In genomic region chr17:47454675-47455074, GRCm38 (mm10) we compare ENCODE assay signal across 9 mouse cellular contexts. TPM values are rescaled to one million over a fixed set of nuclear protein-coding genes. Genes with fewer than 3 reads are reported as not detected.
DNase-seq lines count a peak whose midpoint lies in the region; ATAC-seq and TF ChIP-seq lines count a peak whose summit lies in the region.
"Had no signal": no experiment of that assay in that cellular context is flagged by ENCODE, and none has a peak within 500 bp of the region (broad histone marks: within the 10 kb centered on the region; RNA-seq: fewer than 3 reads in every experiment).

No protein-coding gene starts in this region.

- no peak overlapping the region for H3K4me3 ChIP-seq in kidney, adult 2 months (ENCODE audit: insufficient read depth, low read depth, low read length)
- peak overlapping the region; percentile 24 for H3K4me3 ChIP-seq in megakaryocyte, embryonic 14.5 days (replicated peaks)
- H3K4me3 ChIP-seq: gastrocnemius, adult 2 months had no signal

- DNase-seq in kidney, adult 2 months = peak; percentile 49
- no peak for DNase-seq in kidney, adult 8-10 months
- DNase-seq in A20 (ENCODE audit: low read depth, low spot score) = peak; percentile 79
- DNase-seq in T-cell, adult 2 months (ENCODE audit: low spot score) = no peak
- no peak for DNase-seq in retina, postnatal 1 day
- no peak for DNase-seq in left cerebral cortex, adult 11 months (ENCODE audit: low spot score)
- DNase-seq: gastrocnemius, adult 2 months had no signal

- TF ChIP-seq CTCF in kidney, adult 2 months (conservative IDR thresholded peaks at IDR 0.05; ENCODE audit: insufficient read depth, insufficient read length, low read depth, low read length) = no peak

- no peak for TF ChIP-seq POLR2A in kidney, adult 2 months (IDR thresholded peaks at IDR 0.05; ENCODE audit: low read depth, low read length)

- H3K27ac ChIP-seq in kidney, adult 2 months (ENCODE audit: insufficient read depth, low read depth, low read length) = no peak overlapping the region
- H3K27ac ChIP-seq: gastrocnemius, adult 2 months had no signal

- peak; percentile 56 for ATAC-seq in erythroid progenitor cell, adult 5-6 weeks (replicated peaks; ENCODE audit: low FRiP score, poor library complexity, severe bottlenecking)

- WGBS in kidney, adult 2 months = 29% methylated on average over 8 of the region's 8 CpGs

- H3K9me3 ChIP-seq in megakaryocyte, embryonic 14.5 days = no peaks in the 10 kb centered on the region

- H3K36me3 ChIP-seq in kidney, adult 2 months (ENCODE audit: control insufficient read depth, insufficient read depth, low read length) = no peaks in the 10 kb centered on the region
- no peaks in the 10 kb centered on the region for H3K36me3 ChIP-seq in megakaryocyte, embryonic 14.5 days (replicated peaks; ENCODE audit: low read length)

- H3K4me1 ChIP-seq in kidney, adult 2 months (ENCODE audit: control insufficient read depth, insufficient read depth, low read length) = peaks cover 13% of the 10 kb centered on the region
- H3K4me1 ChIP-seq in megakaryocyte, embryonic 14.5 days = peaks cover 52% of the 10 kb centered on the region

- no peaks in the 10 kb centered on the region for H3K27me3 ChIP-seq in kidney, adult 2 months (replicated peaks; ENCODE audit: control insufficient read depth, insufficient read depth, low read length)
- H3K27me3 ChIP-seq in megakaryocyte, embryonic 14.5 days (replicated peaks) = peaks cover 20% of the 10 kb centered on the region

RNA-seq across cellular contexts. Expression of gene 1700001C19Rik, which starts 17.5 kb away (rescaled TPM):
- 0.09 and 0.23 TPM in 2 replicates for polyA plus RNA-seq in kidney, adult 2 months (2012; rRNA removed)
- not detected in 2 replicates for total RNA-seq in erythroid progenitor cell, adult 5-6 weeks (2015; ENCODE audit: low replicate concordance)
- total RNA-seq in erythroid progenitor cell, adult 5-6 weeks (2017; ENCODE audit: low replicate concordance) = not detected in 2 replicates
- not detected in 2 replicates for polyA plus RNA-seq in megakaryocyte, embryonic 14.5 days (2012; ENCODE audit: insufficient read depth, low replicate concordance)
- total RNA-seq: gastrocnemius, adult 2 months had no signal

RNA-seq across cellular contexts. Expression of gene AI661453, which starts 18.3 kb away (rescaled TPM):
- 7.9 and 9.7 TPM in 2 replicates for polyA plus RNA-seq in kidney, adult 2 months (2012; rRNA removed)
- 1.4 TPM in 1 of 2 replicates, not detected in the other for total RNA-seq in erythroid progenitor cell, adult 5-6 weeks (2015; ENCODE audit: low replicate concordance)
- total RNA-seq in erythroid progenitor cell, adult 5-6 weeks (2017; ENCODE audit: low replicate concordance) = not detected in 2 replicates
- 0.44 and 0.48 TPM in 2 replicates for polyA plus RNA-seq in megakaryocyte, embryonic 14.5 days (2012; ENCODE audit: insufficient read depth, low replicate concordance)

RNA-seq across cellular contexts. Expression of gene Taf8, which starts 47.4 kb away (rescaled TPM):
- 22.9 and 23.7 TPM in 2 replicates for polyA plus RNA-seq in kidney, adult 2 months (2012; rRNA removed)
- total RNA-seq in erythroid progenitor cell, adult 5-6 weeks (2015; ENCODE audit: low replicate concordance) = 35.6 and 71.4 TPM in 2 replicates
- total RNA-seq in erythroid progenitor cell, adult 5-6 weeks (2017; ENCODE audit: low replicate concordance) = 54.4 and 71.9 TPM in 2 replicates
- 8.7 and 11.5 TPM in 2 replicates for polyA plus RNA-seq in megakaryocyte, embryonic 14.5 days (2012; ENCODE audit: insufficient read depth, low replicate concordance)

RNA-seq across cellular contexts. Expression of gene Ccnd3, which starts 50.2 kb away (rescaled TPM):
- polyA plus RNA-seq in kidney, adult 2 months (2012; rRNA removed) = 148 and 152 TPM in 2 replicates
- 360 and 366 TPM in 2 replicates for total RNA-seq in erythroid progenitor cell, adult 5-6 weeks (2015; ENCODE audit: low replicate concordance)
- total RNA-seq in erythroid progenitor cell, adult 5-6 weeks (2017; ENCODE audit: low replicate concordance) = 181 and 222 TPM in 2 replicates
- 872 and 1,542 TPM in 2 replicates for polyA plus RNA-seq in megakaryocyte, embryonic 14.5 days (2012; ENCODE audit: insufficient read depth, low replicate concordance)

RNA-seq across cellular contexts. Expression of gene Guca1a, which starts 54.3 kb away (rescaled TPM):
- 0.91 and 1.4 TPM in 2 replicates for polyA plus RNA-seq in kidney, adult 2 months (2012; rRNA removed)
- total RNA-seq in erythroid progenitor cell, adult 5-6 weeks (2015; ENCODE audit: low replicate concordance) = 2.5 TPM in 1 of 2 replicates, not detected in the other
- not detected in 2 replicates for total RNA-seq in erythroid progenitor cell, adult 5-6 weeks (2017; ENCODE audit: low replicate concordance)
- 4.2 and 5.0 TPM in 2 replicates for polyA plus RNA-seq in megakaryocyte, embryonic 14.5 days (2012; ENCODE audit: insufficient read depth, low replicate concordance)
- total RNA-seq: gastrocnemius, adult 2 months had no signal

Comparison
In these comparisons a context has a peak if more than half of its experiments do, and no peak if none do; other contexts are left out.
1. DNase-seq: peak in kidney, adult 2 months (single experiment) and A20 (single experiment); none in kidney, adult 8-10 months (0 of 2), T-cell, adult 2 months (single experiment), retina, postnatal 1 day (single experiment) and left cerebral cortex, adult 11 months (single experiment).